Mouse (Mus musculus): ENCODE results near the gene Wwox. TPM values are rescaled to one million over a fixed set of nuclear protein-coding genes. Genes with fewer than 3 reads are reported as not detected.

The Wwox gene
- polyA plus RNA-seq, 1 experiment from 2014 or later, result 13.7 TPM

DNA sequence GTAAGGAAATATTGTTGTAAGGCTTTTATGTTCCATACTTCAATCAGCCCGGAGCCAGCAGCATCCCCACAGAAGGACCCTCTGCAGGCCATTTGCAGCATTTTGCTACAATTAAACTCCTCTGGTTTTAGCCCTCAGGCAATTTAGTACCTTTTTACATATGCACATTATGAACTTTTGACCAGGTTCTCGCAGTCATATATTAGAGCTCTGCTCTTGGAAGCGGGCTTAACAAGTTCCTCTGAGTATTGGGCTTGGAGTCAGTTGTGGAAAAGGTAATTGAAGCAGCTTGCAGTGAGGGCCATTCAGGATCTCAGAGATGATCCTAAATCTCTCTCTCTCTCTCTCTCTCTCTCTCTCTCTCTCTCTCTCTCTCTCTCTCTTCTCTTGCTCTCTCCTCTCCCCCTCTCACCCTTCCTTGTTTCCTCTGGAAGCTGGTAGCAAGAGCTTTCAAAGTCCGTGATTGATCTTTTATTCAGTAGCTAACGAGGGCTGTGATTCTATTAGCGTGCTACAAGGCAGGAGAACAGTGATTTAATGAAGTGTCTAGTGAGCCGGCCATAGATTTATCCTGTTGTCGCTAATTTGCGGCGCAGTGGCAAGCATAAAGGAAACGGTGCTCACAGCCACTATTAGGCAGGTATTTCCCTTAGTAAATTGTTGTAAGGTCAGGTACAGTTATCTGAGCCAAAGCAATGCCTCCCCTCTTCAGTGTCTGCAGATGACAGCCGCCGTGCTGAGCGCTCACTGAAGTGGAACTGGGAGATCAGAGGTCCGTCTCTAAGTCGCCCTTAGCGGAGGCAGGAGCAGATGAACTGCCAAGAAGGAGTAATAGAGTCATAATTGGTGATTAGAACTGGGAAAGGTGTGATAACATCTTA lies 292.0 kb downstream of the Wwox start:
- Histone ChIP-seq H3K27ac (replicated peaks) (no peak overlapping the region), H3K9me3 (replicated peaks) (no peaks in the 10 kb centered on the region), H3K27me3 (no peaks in the 10 kb centered on the region), H3K4me3 (replicated peaks) (no peak overlapping the region), H3K4me1 (0 out of 2 replicates have a peak, but pooled peaks cover 3% of the 10 kb centered on the region), H3K36me3 (no peaks in the 10 kb centered on the region), H3K4me2 (replicated peaks) (no peak overlapping the region), H3K9ac (no peak overlapping the region)
- 51% methylated on average over 17 of the region's 17 CpGs for WGBS
- no peak for ATAC-seq (ENCODE audit: insufficient number of reproducible peaks, low FRiP score, low TSS enrichment, low read depth)

GRCm38 (mm10) chr8:114743185-114743915 lies 303.9 kb downstream of the Wwox start:
- Histone ChIP-seq H3K36me3 (0 out of 2 replicates have a peak, but pooled peaks cover 1% of the 10 kb centered on the region), H3K9me3 (replicated peaks) (peaks cover 5% of the 10 kb centered on the region; the same call in 1 of the 2 replicates), H3K4me1 (no peaks in the 10 kb centered on the region), H3K4me2 (replicated peaks) (no peak overlapping the region), H3K27ac (replicated peaks) (no peak overlapping the region), H3K4me3 (replicated peaks) (no peak overlapping the region), H3K9ac (no peak overlapping the region), H3K27me3 (no peaks in the 10 kb centered on the region)
- ATAC-seq (ENCODE audit: insufficient number of reproducible peaks, low FRiP score, low TSS enrichment, low read depth), result no peak
- 67% methylated on average over 12 of the region's 12 CpGs for WGBS

GRCm38 (mm10) chr8:114746373-114746772 lies 306.9 kb downstream of the Wwox start:
- no peaks in the 10 kb centered on the region for H3K36me3 ChIP-seq
- no peaks in the 10 kb centered on the region for H3K4me1 ChIP-seq
- no peak for ATAC-seq (ENCODE audit: insufficient number of reproducible peaks, low FRiP score, low TSS enrichment, low read depth)
- H3K27ac ChIP-seq (replicated peaks), result no peak overlapping the region
- H3K9me3 ChIP-seq (replicated peaks), result no peaks in the 10 kb centered on the region
- H3K4me3 ChIP-seq (replicated peaks), result no peak overlapping the region
- H3K9ac ChIP-seq, result no peak overlapping the region
- no peaks in the 10 kb centered on the region for H3K27me3 ChIP-seq
- no peak overlapping the region for H3K4me2 ChIP-seq (replicated peaks)
- 68% methylated on average over 2 of the region's 2 CpGs for WGBS

- no peaks in the 10 kb centered on the region for H3K36me3 ChIP-seq
- no peaks in the 10 kb centered on the region for H3K4me1 ChIP-seq
These were observed 312.1 kb downstream of the Wwox start for GRCm38 (mm10) chr8:114751376-114752135.

GRCm38 (mm10) chr8:114759621-114760020 lies 320.2 kb downstream of the Wwox start:
- H3K27ac ChIP-seq (replicated peaks), result no peak overlapping the region
- no peaks in the 10 kb centered on the region for H3K4me1 ChIP-seq
- 61% methylated on average over 2 of the region's 2 CpGs for WGBS
- H3K4me2 ChIP-seq (replicated peaks), result no peak overlapping the region
- no peaks in the 10 kb centered on the region for H3K36me3 ChIP-seq
- no peak overlapping the region for H3K4me3 ChIP-seq (replicated peaks)
- no peak overlapping the region for H3K9ac ChIP-seq
- ATAC-seq (ENCODE audit: insufficient number of reproducible peaks, low FRiP score, low TSS enrichment, low read depth), result no peak
- H3K27me3 ChIP-seq, result no peaks in the 10 kb centered on the region
- no peaks in the 10 kb centered on the region for H3K9me3 ChIP-seq (replicated peaks)

More at GRCm38 (mm10) chr8:114751376-114752135, 312.1 kb downstream of the Wwox start:
- no peak overlapping the region for H3K4me3 ChIP-seq (replicated peaks)
- no peak overlapping the region for H3K4me2 ChIP-seq (replicated peaks)
- H3K27me3 ChIP-seq, result no peaks in the 10 kb centered on the region
- H3K9me3 ChIP-seq (replicated peaks), result no peaks in the 10 kb centered on the region
- H3K27ac ChIP-seq (replicated peaks), result no peak overlapping the region
- H3K9ac ChIP-seq, result no peak overlapping the region
- WGBS, result 65% methylated on average over 18 of the region's 18 CpGs
- ATAC-seq (ENCODE audit: insufficient number of reproducible peaks, low FRiP score, low TSS enrichment, low read depth), result no peak

GRCm38 (mm10) chr8:114768536-114768935 lies 329.1 kb downstream of the Wwox start:
- no peak overlapping the region for H3K4me2 ChIP-seq (replicated peaks)
- H3K27ac ChIP-seq (replicated peaks), result no peak overlapping the region
- 0 out of 2 replicates have a peak, but pooled peaks cover 3% of the 10 kb centered on the region for H3K27me3 ChIP-seq
- H3K4me1 ChIP-seq, result peaks cover 10% of the 10 kb centered on the region
- WGBS, result 88% methylated on average over 3 of the region's 3 CpGs
- H3K36me3 ChIP-seq, result no peaks in the 10 kb centered on the region
- H3K4me3 ChIP-seq (replicated peaks), result no peak overlapping the region
- no peak overlapping the region for H3K9ac ChIP-seq
- H3K9me3 ChIP-seq (replicated peaks), result no peaks in the 10 kb centered on the region
- ATAC-seq (ENCODE audit: insufficient number of reproducible peaks, low FRiP score, low TSS enrichment, low read depth), result no peak

- no peak for ATAC-seq (ENCODE audit: insufficient number of reproducible peaks, low FRiP score, low TSS enrichment, low read depth)
- H3K4me1 ChIP-seq, result peaks cover 26% of the 10 kb centered on the region
- H3K4me2 ChIP-seq (replicated peaks), result no peak overlapping the region
- 60% methylated on average over 31 of the region's 31 CpGs for WGBS
- H3K27me3 ChIP-seq, result no peaks in the 10 kb centered on the region
- no peak overlapping the region for H3K27ac ChIP-seq (replicated peaks)
- H3K9ac ChIP-seq, result no peak overlapping the region
- H3K4me3 ChIP-seq (replicated peaks), result no peak overlapping the region
- H3K36me3 ChIP-seq, result no peaks in the 10 kb centered on the region
- no peaks in the 10 kb centered on the region for H3K9me3 ChIP-seq (replicated peaks)
These were observed 331.7 kb downstream of the Wwox start for GRCm38 (mm10) chr8:114770856-114771776.

- no peak for ATAC-seq (ENCODE audit: insufficient number of reproducible peaks, low FRiP score, low TSS enrichment, low read depth)
- Histone ChIP-seq H3K4me1 (peaks cover 26% of the 10 kb centered on the region), H3K27ac (replicated peaks) (no peak overlapping the region), H3K9ac (no peak overlapping the region), H3K36me3 (no peaks in the 10 kb centered on the region), H3K27me3 (no peaks in the 10 kb centered on the region), H3K4me3 (replicated peaks) (no peak overlapping the region), H3K4me2 (replicated peaks) (no peak overlapping the region), H3K9me3 (replicated peaks) (no peaks in the 10 kb centered on the region)
- WGBS, result 80% methylated on average over 1 of the region's 1 CpGs
These were observed 332.9 kb downstream of the Wwox start for GRCm38 (mm10) chr8:114772276-114772849.

GRCm38 (mm10) chr8:114773461-114774414 lies 334.3 kb downstream of the Wwox start:
- H3K4me1 ChIP-seq, result peaks cover 26% of the 10 kb centered on the region
- peak; percentile 83 for ATAC-seq (ENCODE audit: insufficient number of reproducible peaks, low FRiP score, low TSS enrichment, low read depth)
- no peak overlapping the region for H3K4me3 ChIP-seq (replicated peaks)
- no peaks in the 10 kb centered on the region for H3K9me3 ChIP-seq (replicated peaks)
- H3K4me2 ChIP-seq (replicated peaks), result peak overlapping the region; percentile 32
- WGBS, result 15% methylated on average over 23 of the region's 23 CpGs
- H3K27me3 ChIP-seq, result no peaks in the 10 kb centered on the region
- H3K36me3 ChIP-seq, result no peaks in the 10 kb centered on the region
- peak overlapping the region; percentile 74 for H3K27ac ChIP-seq (replicated peaks)
- no peak overlapping the region for H3K9ac ChIP-seq

Measured in embryonic facial prominence, embryonic 15.5 days (tissue).